Mouse (Mus musculus) liver, postnatal 0 days (tissue): ENCODE results near the gene Igf2bp1.

Experiments
- CTCF ChIP-seq: sonication (generic); IDR thresholded peaks from 2 replicates; pipeline ENCODE4 v1.5.1; 2016; ENCODE audit warnings: antibody characterized with exemption, low read depth
- EP300 ChIP-seq: IDR thresholded peaks from 2 replicates; pipeline ENCODE4 v1.6.1; 2016; ENCODE audit warnings: antibody characterized with exemption, low read depth, mild to moderate bottlenecking

- TF ChIP-seq CTCF (no peak), EP300 (no peak)
Measured at GRCm38 (mm10) chr11:95981804-95982203, 23.9 kb downstream of the Igf2bp1 start.
